Mouse (Mus musculus) thymus, adult 2 months (tissue): Measurements from ENCODE around the gene Cul4a.
"Not testable (repeated sequence)": the region's sequence is repeated elsewhere in the genome, so short reads cannot be mapped to it uniquely, and the experiment has no call there.

Source experiments
- CTCF ChIP-seq: fragments of 200-500 bp; IDR thresholded peaks from 2 replicates; pipeline ENCODE4 v1.5.1; 2012; ENCODE audit warnings: mild to moderate bottlenecking, control low read depth, low read length, moderate library complexity, borderline replicate concordance; ENCODE audit not compliant: control insufficient read depth, poor library complexity, insufficient read depth; ENCODE audit errors: extremely low read depth
- POLR2A ChIP-seq: fragments of 200-500 bp; IDR thresholded peaks from 2 replicates; pipeline ENCODE4 v1.6.1; 2012; ENCODE audit warnings: mild to moderate bottlenecking, low read length, control low read depth, moderate library complexity; ENCODE audit not compliant: control insufficient read depth, poor library complexity, insufficient read depth; ENCODE audit errors: extremely low read depth

DNA sequence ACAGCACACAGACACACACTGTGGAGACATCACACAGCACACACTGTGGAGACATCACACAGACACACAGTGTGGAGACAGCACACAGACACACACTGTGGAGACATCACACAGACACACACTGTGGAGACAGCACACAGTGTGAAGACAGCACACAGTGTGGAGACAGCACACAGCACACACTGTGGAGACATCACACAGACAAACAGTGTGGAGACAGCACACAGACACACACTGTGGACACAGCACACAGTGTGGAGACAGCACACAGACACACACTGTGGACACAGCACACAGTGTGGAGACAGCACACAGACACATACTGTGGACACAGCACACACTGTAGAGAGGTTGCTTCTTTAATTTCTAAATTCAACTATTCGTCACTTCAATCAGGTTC lies 29.8 kb upstream of the Cul4a start:
- TF ChIP-seq CTCF, POLR2A: not testable (repeated sequence)
